Mouse (Mus musculus) embryonic facial prominence, embryonic 14.5 days (tissue): ENCODE measurements around the gene Inha. TPM values are rescaled to one million over a fixed set of nuclear protein-coding genes. Genes with fewer than 3 reads are reported as not detected.
A peak's percentile ranks its signal among the peaks of the same experiment; 100 is the strongest.

Source experiments
- ATAC-seq: fragments of 200-750 bp; cut with Nextera tagmentation; 2 replicates; pipeline ENCODE4 v1.8.0; 2017; ENCODE audit warnings: low read depth, moderate number of reproducible peaks, moderate TSS enrichment
- DNase-seq: peaks from one replicate; pipeline ENCODE4 v3.0.0-alpha.2; 2015; ENCODE audit warnings: low spot score
- H3K27ac ChIP-seq: fragments of 300-500 bp; sonication (generic); replicated peaks from 2 replicates; pipeline ENCODE4 v1.5.1; 2014; ENCODE audit warnings: low read depth, mild to moderate bottlenecking, low read length, moderate library complexity
- H3K27me3 ChIP-seq: fragments of 300-500 bp; sonication (generic); replicated peaks from 2 replicates; pipeline ENCODE4 v1.6.1; 2014; ENCODE audit warnings: low read length; ENCODE audit not compliant: control insufficient read depth, insufficient read depth
- H3K36me3 ChIP-seq: fragments of 300-500 bp; sonication (generic); 2 replicates; pipeline ENCODE4 v1.6.1; 2014; ENCODE audit warnings: low read length, mixed read lengths; ENCODE audit not compliant: control insufficient read depth, insufficient read depth
- H3K4me1 ChIP-seq: fragments of 300-500 bp; sonication (generic); 2 replicates; pipeline ENCODE4 v1.6.1; 2014; ENCODE audit warnings: antibody characterized with exemption, low read length; ENCODE audit not compliant: control insufficient read depth, insufficient read depth
- H3K4me2 ChIP-seq: fragments of 300-500 bp; sonication (generic); 2 replicates; pipeline ENCODE4 v1.6.1; 2014; ENCODE audit warnings: low read depth, mild to moderate bottlenecking, low read length, moderate library complexity, mixed read lengths
- H3K4me3 ChIP-seq: fragments of 300-500 bp; sonication (generic); 2 replicates; pipeline ENCODE4 v1.5.1; 2014; ENCODE audit warnings: low read depth, mild to moderate bottlenecking, low read length
- H3K9ac ChIP-seq: fragments of 300-500 bp; sonication (generic); 2 replicates; pipeline ENCODE4 v1.6.1; 2014; ENCODE audit warnings: low read depth, mild to moderate bottlenecking, low read length, moderate library complexity, mixed read lengths
- H3K9me3 ChIP-seq: fragments of 300-500 bp; sonication (generic); 2 replicates; pipeline ENCODE4 v1.6.1; 2016; ENCODE audit warnings: low read length; ENCODE audit not compliant: control insufficient read depth
- WGBS: fragments of 180-500 bp; shearing (Covaris S2); extraction: QIAGEN DNeasy Blood & Tissue Kit; methylation state at CpG from one replicate; pipeline ENCODE4 v1.1.7; 2014; 5-methylcytosine and 5-hydroxymethylcytosine counted together
- polyA plus RNA-seq: library from polyadenylated mRNA; unstranded; fragments of >200 nt; fragmentation: Nextera tagmentation; extraction: Ambion mirVana; gene quantifications from 2 replicates; pipeline ENCODE4 v1.2.1, GENCODE M21; 2014

The Inha gene
- polyA plus RNA-seq = 5.9 and 9.7 TPM in 2 replicates

- 65% methylated on average over 10 of the region's 10 CpGs for WGBS
- DNase-seq (no peak), ATAC-seq (no peak)
- Histone ChIP-seq H3K4me3 (peak within 1 kb of the TSS; percentile 92), H3K27ac (peak within 1 kb of the TSS; percentile 97), H3K4me1 (peaks cover 24% of the 10 kb centered on the region), H3K9ac (peak within 1 kb of the TSS; percentile 98), H3K36me3 (peaks cover 17% of the 10 kb centered on the region), H3K4me2 (peak within 1 kb of the TSS; percentile 96), H3K27me3 (no peaks in the 10 kb centered on the region), H3K9me3 (no peaks in the 10 kb centered on the region)
Observed at GRCm38 (mm10) chr1:75507006-75507405, at the start of gene Inha. Gene Inha, plus strand, starts transcription at chr1:75507077.

GRCm38 (mm10) chr1:75457710-75458024 is 49.2 kb upstream of the Inha start:
- peaks cover 33% of the 10 kb centered on the region for H3K27me3 ChIP-seq
- no peak for ATAC-seq
- no peak overlapping the region for H3K4me3 ChIP-seq
- no peak for DNase-seq
- H3K9me3 ChIP-seq = no peaks in the 10 kb centered on the region
- H3K27ac ChIP-seq = no peak overlapping the region
- H3K4me1 ChIP-seq = peaks cover 16% of the 10 kb centered on the region
- no peaks in the 10 kb centered on the region for H3K36me3 ChIP-seq
- H3K9ac ChIP-seq = no peak overlapping the region
- WGBS = 4% methylated on average over 7 of the region's 10 CpGs
- peak overlapping the region; percentile 50 for H3K4me2 ChIP-seq

GRCm38 (mm10) chr1:75458025-75458788 is 48.7 kb upstream of the Inha start:
- no peak overlapping the region for H3K27ac ChIP-seq
- H3K4me2 ChIP-seq = peak overlapping the region; percentile 50
- peaks cover 16% of the 10 kb centered on the region for H3K4me1 ChIP-seq
- DNase-seq (no peak), ATAC-seq (peak; percentile 42; the same call in 1 of the 2 replicates)
- H3K9me3 ChIP-seq = no peaks in the 10 kb centered on the region
- H3K36me3 ChIP-seq = no peaks in the 10 kb centered on the region
- WGBS = 7% methylated on average over 29 of the region's 42 CpGs
- peaks cover 32% of the 10 kb centered on the region for H3K27me3 ChIP-seq
- peak overlapping the region; percentile 38 for H3K9ac ChIP-seq
- H3K4me3 ChIP-seq = peak overlapping the region; percentile 31

- ATAC-seq = no peak; the same call in 1 of the 2 replicates
- H3K36me3 ChIP-seq = no peaks in the 10 kb centered on the region
- H3K9me3 ChIP-seq = no peaks in the 10 kb centered on the region
- H3K4me1 ChIP-seq = peaks cover 16% of the 10 kb centered on the region
- H3K27me3 ChIP-seq = peaks cover 32% of the 10 kb centered on the region
- peak overlapping the region; percentile 50 for H3K4me2 ChIP-seq
- WGBS = 12% methylated on average over 23 of the region's 23 CpGs
- peak overlapping the region; percentile 38 for H3K9ac ChIP-seq
- H3K27ac ChIP-seq = 0 out of 2 replicates have a peak overlapping the region, but pooled peaks have one; percentile 15
- peak; percentile 60 for DNase-seq
- peak overlapping the region; percentile 31 for H3K4me3 ChIP-seq
Observed at GRCm38 (mm10) chr1:75458789-75459684, 47.8 kb upstream of the Inha start.

DNA sequence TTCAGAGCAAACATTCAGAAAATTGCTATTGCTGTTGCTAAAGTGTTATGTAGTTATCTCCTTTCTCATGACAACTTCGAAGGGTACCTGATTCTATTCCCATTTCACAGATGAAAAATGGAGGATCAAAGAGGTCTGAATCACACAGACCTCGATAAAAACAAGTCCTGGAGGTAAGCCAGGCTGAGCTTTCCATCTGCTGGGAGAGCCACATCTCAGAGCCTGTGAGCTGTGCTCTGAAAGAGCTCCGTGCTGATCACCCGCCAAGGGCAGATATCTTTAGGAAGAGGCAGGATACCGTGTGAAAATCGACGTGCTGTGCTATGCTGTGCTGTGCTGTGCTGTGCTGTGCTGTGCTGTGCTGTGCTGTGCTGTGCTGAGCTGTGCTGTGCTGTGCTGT is 46.6 kb upstream of the Inha start:
- Histone ChIP-seq H3K4me1 (peaks cover 16% of the 10 kb centered on the region), H3K4me2 (no peak overlapping the region), H3K27me3 (peaks cover 31% of the 10 kb centered on the region), H3K9me3 (no peaks in the 10 kb centered on the region), H3K36me3 (no peaks in the 10 kb centered on the region), H3K27ac (no peak overlapping the region), H3K4me3 (no peak overlapping the region), H3K9ac (no peak overlapping the region)
- DNase-seq = no peak
- 73% methylated on average over 7 of the region's 7 CpGs for WGBS
- no peak for ATAC-seq

GRCm38 (mm10) chr1:75462636-75463035 is 44.2 kb upstream of the Inha start:
- 67% methylated on average over 1 of the region's 1 CpGs for WGBS
- Histone ChIP-seq H3K9me3 (no peaks in the 10 kb centered on the region), H3K36me3 (no peaks in the 10 kb centered on the region), H3K4me1 (peaks cover 6% of the 10 kb centered on the region), H3K9ac (no peak overlapping the region), H3K4me3 (no peak overlapping the region), H3K4me2 (no peak overlapping the region), H3K27me3 (peaks cover 17% of the 10 kb centered on the region), H3K27ac (no peak overlapping the region)
- ATAC-seq = no peak
- DNase-seq = no peak

DNA sequence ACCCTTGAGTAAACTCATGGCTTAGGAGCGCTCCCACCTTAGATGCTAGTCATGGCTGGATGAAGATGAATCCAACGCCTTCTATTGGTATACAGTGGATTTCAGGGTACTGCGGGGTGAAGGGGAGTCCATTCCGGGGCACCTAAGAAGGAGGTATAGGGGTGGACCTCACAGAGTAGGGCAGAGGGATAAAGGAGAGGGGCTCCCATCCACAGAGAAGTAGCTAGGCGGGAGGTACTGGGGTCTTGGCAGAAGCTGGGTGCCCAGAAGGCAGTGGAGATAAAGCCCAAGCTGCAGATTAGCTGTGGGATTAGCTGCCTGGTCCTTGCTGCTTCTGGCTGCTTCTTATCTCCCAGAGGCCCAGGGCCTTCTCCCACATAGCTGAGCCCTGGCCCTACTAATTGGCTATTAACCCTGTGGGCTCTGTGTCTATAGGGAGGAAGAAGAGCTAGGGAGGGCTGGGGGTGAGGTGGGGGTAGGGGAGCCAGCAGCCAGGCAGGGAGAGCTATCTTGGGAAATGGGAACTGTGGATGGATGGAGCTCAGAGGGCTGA is 43.1 kb upstream of the Inha start:
- no peak for DNase-seq
- no peak overlapping the region for H3K4me2 ChIP-seq
- ATAC-seq = no peak
- H3K4me3 ChIP-seq = no peak overlapping the region
- peaks cover 15% of the 10 kb centered on the region for H3K27me3 ChIP-seq
- no peaks in the 10 kb centered on the region for H3K36me3 ChIP-seq
- no peak overlapping the region for H3K27ac ChIP-seq
- no peak overlapping the region for H3K9ac ChIP-seq
- WGBS = 83% methylated on average over 5 of the region's 5 CpGs
- no peaks in the 10 kb centered on the region for H3K9me3 ChIP-seq
- H3K4me1 ChIP-seq = peaks cover 6% of the 10 kb centered on the region

DNA sequence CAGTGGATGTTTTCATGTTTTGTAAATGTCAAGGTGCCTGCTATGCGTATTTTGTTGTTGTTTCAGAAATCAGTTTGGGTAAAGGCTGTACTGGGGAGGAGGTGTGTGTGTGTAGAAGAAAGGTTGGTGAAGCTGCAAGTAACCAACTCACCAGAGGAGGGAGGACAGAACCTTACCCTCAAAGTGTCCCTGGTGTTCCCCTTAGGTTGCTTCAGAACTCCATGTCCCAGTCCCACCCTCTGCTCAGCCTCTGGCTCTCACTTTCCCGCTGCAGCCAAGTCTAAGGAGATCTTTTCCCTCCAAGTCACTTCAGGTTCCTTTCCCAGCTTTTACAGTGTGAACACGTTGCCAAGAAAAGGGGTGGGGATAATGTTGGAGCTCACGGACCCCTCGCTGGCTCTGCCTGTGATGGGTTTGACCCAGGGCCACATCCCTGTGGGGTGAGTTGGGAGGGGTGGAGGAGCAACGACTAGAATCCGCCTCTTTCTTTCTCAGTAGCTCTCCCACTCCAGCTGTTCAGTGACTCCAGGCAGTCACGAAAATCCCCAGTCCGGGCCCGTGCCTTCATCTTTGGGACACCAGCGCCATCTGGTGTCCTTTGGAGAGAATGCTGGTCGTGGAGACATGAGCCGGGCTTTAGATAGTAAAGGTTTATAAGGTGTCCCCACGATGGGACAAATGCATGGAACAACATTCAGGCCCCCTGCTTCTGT is 39.5 kb upstream of the Inha start:
- Histone ChIP-seq H3K4me3 (no peak overlapping the region), H3K9me3 (no peaks in the 10 kb centered on the region), H3K4me2 (peak overlapping the region; percentile 30), H3K4me1 (no peaks in the 10 kb centered on the region), H3K27ac (no peak overlapping the region), H3K27me3 (peaks cover 4% of the 10 kb centered on the region), H3K9ac (peak overlapping the region; percentile 28; the same call in 1 of the 2 replicates), H3K36me3 (no peaks in the 10 kb centered on the region)
- 7% methylated on average over 14 of the region's 14 CpGs for WGBS
- DNase-seq (peak; percentile 91), ATAC-seq (peak; percentile 85)
